Mouse (Mus musculus) erythroblast, embryonic 14.5 days (primary cell): ENCODE measurements around the gene Slc16a10. TPM values are rescaled to one million over a fixed set of nuclear protein-coding genes. Genes with fewer than 3 reads are reported as not detected.

ENCODE experiments used
- H3K27me3 ChIP-seq: 2 replicates; pipeline ENCODE4 v1.6.1; 2012; ENCODE audit warnings: inconsistent platforms; ENCODE audit not compliant: control insufficient read depth
- H3K36me3 ChIP-seq: 2 replicates; pipeline ENCODE4 v1.6.1; 2012; ENCODE audit warnings: mild to moderate bottlenecking, inconsistent platforms; ENCODE audit not compliant: control insufficient read depth
- H3K4me1 ChIP-seq: 2 replicates; pipeline ENCODE4 v1.6.1; 2012; ENCODE audit warnings: inconsistent platforms; ENCODE audit not compliant: control insufficient read depth
- H3K4me3 ChIP-seq: replicated peaks from 2 replicates; pipeline ENCODE3; 2012; ENCODE audit warnings: moderate library complexity, mild to moderate bottlenecking, inconsistent platforms
- H3K9me3 ChIP-seq: 2 replicates; pipeline ENCODE4 v1.6.1; 2012; ENCODE audit warnings: low read length, inconsistent platforms, mixed read lengths; ENCODE audit not compliant: control insufficient read depth
- GATA1 ChIP-seq: IDR thresholded peaks from 2 replicates; pipeline ENCODE4 v1.6.1; 2012; ENCODE audit warnings: low read length, inconsistent platforms, mixed read lengths
- TAL1 ChIP-seq: IDR thresholded peaks from 3 replicates; pipeline ENCODE4 v1.6.1; 2012; ENCODE audit warnings: low read length, inconsistent platforms, mixed read lengths
- polyA plus RNA-seq: library from polyadenylated mRNA; stranded (reverse); fragments of >175 nt; gene quantifications from 2 replicates; pipeline ENCODE4 v1.2.3, GENCODE M21; 2012

Gene Slc16a10
- polyA plus RNA-seq, 1 experiment, result 11.1 TPM

- TF ChIP-seq TAL1 (no peak), GATA1 (no peak)
- Histone ChIP-seq H3K4me3 (no peak overlapping the region), H3K9me3 (no peaks in the 10 kb centered on the region), H3K4me1 (peaks cover 9% of the 10 kb centered on the region), H3K27me3 (no peaks in the 10 kb centered on the region), H3K36me3 (peaks cover 92% of the 10 kb centered on the region)
Observed at GRCm38 (mm10) chr10:40054455-40054854, 87.6 kb downstream of the Slc16a10 start.

DNA sequence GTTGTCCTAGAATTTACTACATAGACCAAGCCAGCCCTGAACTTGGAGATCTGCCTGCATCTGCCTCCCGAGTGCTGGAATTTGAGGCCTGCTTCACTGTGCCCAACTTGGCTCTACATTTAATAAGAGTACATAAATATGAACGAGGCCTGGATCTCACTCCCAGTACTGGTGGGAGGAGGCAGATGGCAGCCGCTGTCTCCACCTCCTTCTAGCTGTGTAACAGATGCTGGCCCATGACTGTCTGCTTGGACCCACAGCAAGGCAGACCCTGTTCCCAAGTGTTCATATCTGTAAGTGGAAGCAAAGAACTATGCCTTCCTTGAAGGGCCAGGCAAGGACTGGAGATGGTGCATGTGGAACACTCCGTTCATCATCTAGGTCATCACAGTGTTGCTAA lies 88.2 kb downstream of the Slc16a10 start:
- no peaks in the 10 kb centered on the region for H3K9me3 ChIP-seq
- peaks cover 90% of the 10 kb centered on the region for H3K36me3 ChIP-seq
- no peak overlapping the region for H3K4me3 ChIP-seq
- H3K4me1 ChIP-seq, result peaks cover 9% of the 10 kb centered on the region
- TF ChIP-seq GATA1 (no peak), TAL1 (no peak)
- no peaks in the 10 kb centered on the region for H3K27me3 ChIP-seq

DNA sequence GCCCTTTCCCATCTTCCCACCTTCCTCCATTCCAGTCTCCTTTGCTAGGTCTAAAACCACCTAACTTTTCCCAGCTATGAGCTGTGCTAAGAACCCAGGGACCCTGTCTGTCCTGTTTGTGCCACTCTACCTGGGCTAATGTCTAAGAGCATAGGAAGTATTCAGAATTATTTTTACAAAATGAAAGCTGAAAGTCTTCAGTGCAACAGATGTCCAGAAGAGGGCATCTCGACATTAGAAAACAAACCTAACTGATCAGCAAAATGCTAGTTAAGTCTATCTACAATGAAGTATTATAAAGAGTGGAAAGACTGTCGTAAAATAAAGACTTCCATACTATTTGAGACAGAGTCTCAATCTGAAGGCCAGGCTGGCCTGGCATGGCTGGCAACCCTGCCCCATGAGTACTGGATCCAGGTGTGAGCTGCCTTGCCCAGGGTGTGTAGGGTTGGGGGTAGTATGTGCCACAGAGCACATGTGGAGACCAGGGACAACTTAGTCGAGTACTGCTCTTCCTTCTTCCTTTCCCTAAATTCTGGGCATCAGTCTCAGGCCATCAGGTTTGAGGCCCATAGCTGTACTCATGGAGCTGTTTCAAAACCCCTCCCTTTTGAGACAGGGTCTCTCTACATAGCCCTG lies 88.7 kb downstream of the Slc16a10 start:
- Histone ChIP-seq H3K9me3 (no peaks in the 10 kb centered on the region), H3K27me3 (no peaks in the 10 kb centered on the region), H3K4me1 (peaks cover 9% of the 10 kb centered on the region), H3K4me3 (no peak overlapping the region), H3K36me3 (peaks cover 85% of the 10 kb centered on the region)
- TF ChIP-seq TAL1 (no peak), GATA1 (no peak)

DNA sequence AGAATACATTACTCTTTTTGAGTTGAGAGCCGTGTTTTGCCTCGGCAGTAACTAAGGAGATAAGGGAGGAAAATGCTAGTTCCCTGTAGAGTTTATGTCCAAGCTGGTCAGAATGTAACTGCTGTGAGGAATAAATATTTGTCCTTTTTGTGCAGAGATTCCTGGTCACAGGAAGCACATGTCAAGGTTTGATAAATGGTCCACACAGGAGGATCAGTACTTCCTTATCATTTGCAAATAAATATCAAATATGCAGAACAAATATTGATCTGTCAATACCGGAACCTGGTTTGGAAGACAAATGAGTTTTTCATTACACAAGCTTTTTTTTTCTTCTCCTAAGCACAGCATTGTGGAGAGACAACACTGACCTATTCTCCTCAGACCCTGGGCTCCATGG lies 90.1 kb downstream of the Slc16a10 start:
- TF ChIP-seq GATA1, result no peak
- no peak for TF ChIP-seq TAL1
- Histone ChIP-seq H3K4me1 (peaks cover 9% of the 10 kb centered on the region), H3K36me3 (peaks cover 72% of the 10 kb centered on the region)

DNA sequence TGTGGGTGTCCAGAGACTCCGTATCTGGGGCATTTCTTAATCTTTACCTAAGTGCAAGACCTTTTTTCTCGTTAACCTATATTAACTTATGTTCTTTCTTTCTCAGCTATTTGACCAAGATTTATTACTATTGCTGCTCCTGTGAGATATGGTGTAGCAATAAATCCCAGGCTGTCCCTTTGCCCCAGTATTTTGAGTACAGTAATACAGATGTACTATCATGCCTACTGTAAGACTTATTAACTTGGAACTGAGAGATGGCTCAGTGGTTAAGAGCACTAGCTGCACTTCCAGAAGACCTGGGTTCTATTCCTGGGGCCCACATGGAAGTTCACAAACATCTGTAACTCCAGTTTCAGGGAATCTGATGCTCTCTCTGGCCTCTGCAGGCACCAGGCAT lies 91.3 kb downstream of the Slc16a10 start:
- Histone ChIP-seq H3K4me3 (no peak overlapping the region), H3K36me3 (peaks cover 60% of the 10 kb centered on the region), H3K4me1 (peaks cover 7% of the 10 kb centered on the region), H3K27me3 (no peaks in the 10 kb centered on the region), H3K9me3 (no peaks in the 10 kb centered on the region)
- TF ChIP-seq TAL1 (no peak), GATA1 (no peak)

More for the DNA sequence above, 90.1 kb downstream of the Slc16a10 start:
- no peaks in the 10 kb centered on the region for H3K9me3 ChIP-seq
- H3K4me3 ChIP-seq, result no peak overlapping the region
- H3K27me3 ChIP-seq, result no peaks in the 10 kb centered on the region

DNA sequence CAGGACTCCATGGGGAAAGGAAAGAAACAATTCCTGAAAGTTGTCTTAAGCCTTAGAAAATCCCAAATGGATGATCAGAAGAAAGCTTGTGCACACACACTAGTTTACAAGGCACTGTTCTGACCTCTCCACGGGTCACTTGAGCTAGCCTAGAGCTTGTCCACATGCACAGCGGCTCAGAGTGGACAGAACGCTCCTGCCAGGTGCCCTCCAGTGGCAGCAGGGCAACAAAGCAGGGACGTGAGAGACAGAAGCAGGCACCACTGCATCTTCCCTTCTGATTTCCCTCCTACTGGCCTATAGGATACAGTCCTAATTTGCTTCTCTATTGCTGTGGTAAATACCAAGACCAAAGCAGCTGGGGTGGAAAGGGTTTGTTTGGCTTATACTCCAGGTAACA lies 100.7 kb downstream of the Slc16a10 start:
- no peaks in the 10 kb centered on the region for H3K9me3 ChIP-seq
- TF ChIP-seq GATA1, result no peak
- no peak for TF ChIP-seq TAL1
- no peak overlapping the region for H3K4me3 ChIP-seq
- H3K4me1 ChIP-seq, result no peaks in the 10 kb centered on the region; the same call in 1 of the 2 replicates
- H3K36me3 ChIP-seq, result peaks cover 78% of the 10 kb centered on the region
- H3K27me3 ChIP-seq, result no peaks in the 10 kb centered on the region

GRCm38 (mm10) chr10:40036686-40037560 lies 105.1 kb downstream of the Slc16a10 start:
- H3K36me3 ChIP-seq, result peaks cover 98% of the 10 kb centered on the region
- H3K4me3 ChIP-seq, result no peak overlapping the region
- H3K4me1 ChIP-seq, result no peaks in the 10 kb centered on the region; the same call in 1 of the 2 replicates
- no peaks in the 10 kb centered on the region for H3K27me3 ChIP-seq
- no peak for TF ChIP-seq GATA1
- TF ChIP-seq TAL1, result no peak
- H3K9me3 ChIP-seq, result no peaks in the 10 kb centered on the region

GRCm38 (mm10) chr10:40034956-40035355 lies 107.1 kb downstream of the Slc16a10 start:
- Histone ChIP-seq H3K36me3 (peaks cover 85% of the 10 kb centered on the region), H3K4me3 (no peak overlapping the region), H3K4me1 (no peaks in the 10 kb centered on the region), H3K27me3 (no peaks in the 10 kb centered on the region), H3K9me3 (no peaks in the 10 kb centered on the region)
- no peak for TF ChIP-seq GATA1
- TF ChIP-seq TAL1, result no peak

DNA sequence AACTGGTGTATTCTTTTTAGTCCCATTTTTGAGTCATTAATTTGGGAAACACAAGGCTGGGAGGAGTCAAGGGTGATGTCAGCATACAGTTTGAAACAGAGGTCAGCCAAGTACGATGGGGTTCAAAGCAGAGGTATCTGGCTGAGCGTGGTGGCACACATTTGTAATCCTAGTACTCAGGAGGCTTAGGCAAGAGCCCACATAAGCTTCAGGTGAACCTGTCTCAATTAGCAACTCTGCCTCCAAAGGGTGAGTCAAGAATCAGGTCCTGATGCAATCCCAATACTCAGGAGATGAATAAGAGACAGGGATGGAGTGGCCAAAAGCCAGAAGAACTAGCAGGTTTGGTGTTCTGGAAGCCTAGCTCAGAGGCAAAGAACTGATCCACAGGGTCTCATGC lies 109.2 kb downstream of the Slc16a10 start:
- no peak for TF ChIP-seq GATA1
- no peak for TF ChIP-seq TAL1
- Histone ChIP-seq H3K36me3 (peaks cover 64% of the 10 kb centered on the region), H3K27me3 (no peaks in the 10 kb centered on the region), H3K4me3 (no peak overlapping the region), H3K4me1 (no peaks in the 10 kb centered on the region), H3K9me3 (no peaks in the 10 kb centered on the region)
